In the genomic region with DNA sequence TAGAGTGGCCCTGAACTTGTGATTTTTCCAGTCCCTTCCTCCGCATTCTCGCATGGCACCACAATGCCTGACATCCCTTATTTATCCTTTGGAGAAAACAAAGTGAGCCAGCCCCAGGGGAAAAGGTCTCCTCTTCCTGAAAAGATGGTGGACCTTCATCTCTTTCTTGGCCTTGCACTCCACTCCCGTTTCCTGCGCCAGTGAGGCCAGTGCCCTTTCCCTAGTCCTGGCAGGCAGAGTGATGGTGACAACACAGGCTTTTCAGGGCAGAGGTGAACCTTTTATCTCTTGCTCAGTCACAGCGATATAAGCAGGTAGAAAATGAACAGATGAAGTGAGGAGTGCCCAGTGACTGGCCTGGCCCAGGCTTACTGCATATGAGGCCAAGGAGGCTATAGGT, we compare ENCODE assay signal across 8 mouse cellular contexts. TPM values are rescaled to one million over a fixed set of nuclear protein-coding genes. Genes with fewer than 3 reads are reported as not detected.
DNase-seq lines count a peak whose midpoint lies in the region; ATAC-seq and TF ChIP-seq lines count a peak whose summit lies in the region.

No protein-coding gene starts in this region.

- peaks cover 4% of the 10 kb centered on the region for H3K4me1 ChIP-seq in heart, adult 2 months (ENCODE audit: control insufficient read depth, insufficient read depth, low read length)
- peaks cover 8% of the 10 kb centered on the region for H3K4me1 ChIP-seq in cortical plate, adult 2 months (ENCODE audit: control insufficient read depth, insufficient read depth, low read length)
- H3K4me1 ChIP-seq in hindbrain, embryonic 15.5 days (replicated peaks), result peaks cover 17% of the 10 kb centered on the region

- no peaks in the 10 kb centered on the region for H3K27me3 ChIP-seq in heart, adult 2 months (ENCODE audit: control insufficient read depth, insufficient read depth, low read length)
- H3K27me3 ChIP-seq in hindbrain, embryonic 15.5 days, result no peaks in the 10 kb centered on the region

- no peaks in the 10 kb centered on the region for H3K79me2 ChIP-seq in heart, adult 2 months (replicated peaks; ENCODE audit: control insufficient read depth, insufficient read depth, low read length)

- peaks cover 2% of the 10 kb centered on the region for H3K36me3 ChIP-seq in heart, adult 2 months (ENCODE audit: control insufficient read depth, insufficient read depth, low read length)
- peaks cover 43% of the 10 kb centered on the region for H3K36me3 ChIP-seq in hindbrain, embryonic 15.5 days

- H3K4me3 ChIP-seq in heart, adult 2 months, result peak overlapping the region; percentile 83
- H3K4me3 ChIP-seq in cortical plate, adult 2 months (ENCODE audit: insufficient read depth, low read length), result peak overlapping the region; percentile 94
- H3K4me3 ChIP-seq in hindbrain, embryonic 15.5 days, result peak overlapping the region; percentile 79

- peak overlapping the region; percentile 84 for H3K4me2 ChIP-seq in hindbrain, embryonic 15.5 days

- no peak for TF ChIP-seq POLR2A in heart, adult 2 months (IDR thresholded peaks at IDR 0.05; ENCODE audit: insufficient read depth, low read depth, low read length)
- TF ChIP-seq POLR2A in cortical plate, adult 2 months (IDR thresholded peaks at IDR 0.05; ENCODE audit: extremely low read depth, insufficient read depth, low read length), result no peak

- intact Hi-C loops in heart, adult 2 months (cut with DNase I), result loop anchor here (2.0 kb wide), 2 partner anchors 19 to 183 kb away; no protein-coding TSS in a partner anchor
- intact Hi-C loops in heart, postnatal 14 days (cut with DNase I), result loop anchor here (5.0 kb wide), 1 partner anchor 80 kb away; no protein-coding TSS in a partner anchor
- intact Hi-C loops in left cerebral cortex, postnatal 25 days (cut with DNase I), result loop anchor here (2.0 to 5.0 kb wide), 2 partner anchors 21 to 80 kb away; partner anchors contain the start of gene Dcaf8

- no peak for TF ChIP-seq EP300 in heart, adult 2 months (IDR thresholded peaks at IDR 0.05; ENCODE audit: insufficient read depth, low read depth, low read length)

- peak overlapping the region; percentile 4; the same call in 1 of the 2 replicates for H3K9ac ChIP-seq in heart, adult 2 months (ENCODE audit: low read depth, low read length)
- peak overlapping the region; percentile 80 for H3K9ac ChIP-seq in hindbrain, embryonic 15.5 days

- DNase-seq in heart, adult 2 months, result peak in 1 of 2 experiments; percentile 29
- DNase-seq in heart, postnatal 14 days, result no peak
- DNase-seq in lung, postnatal 10 days, result peak; percentile 7
- no peak for DNase-seq in retina, postnatal 1 day
- no peak for DNase-seq in embryo, embryonic 9.5 days (ENCODE audit: extremely low spot score)
- DNase-seq in left cerebral cortex, postnatal 25 days (ENCODE audit: low spot score in 2 of 2), result no peak

- TF ChIP-seq CTCF in heart, adult 2 months (IDR thresholded peaks at IDR 0.05), result no peak
- no peak for TF ChIP-seq CTCF in cortical plate, adult 2 months (IDR thresholded peaks at IDR 0.05; ENCODE audit: extremely low read depth, insufficient read depth, low read length)

- no peak overlapping the region; the same call in 1 of the 2 replicates for H3K27ac ChIP-seq in heart, adult 2 months
- no peak overlapping the region for H3K27ac ChIP-seq in cortical plate, adult 2 months (ENCODE audit: insufficient read depth, low read length)
- H3K27ac ChIP-seq in hindbrain, embryonic 15.5 days (replicated peaks), result no peak overlapping the region

- ATAC-seq in hindbrain, embryonic 15.5 days (ENCODE audit: low FRiP score, low read depth), result no peak

- 11% methylated on average over 5 of the region's 5 CpGs for WGBS in heart, adult 2 months
- 52% methylated on average over 5 of the region's 5 CpGs for WGBS in hindbrain, embryonic 15.5 days

- no peaks in the 10 kb centered on the region for H3K9me3 ChIP-seq in hindbrain, embryonic 15.5 days

RNA-seq across cellular contexts. Expression of gene Pex19, which starts 0.9 kb away (rescaled TPM):
- 100 to 1,000 TPM; 107 to 125 TPM for total RNA-seq in heart, adult 2 months (2021)
- 113 and 175 TPM in 2 replicates for polyA plus RNA-seq in heart, adult 2 months (2012; rRNA removed)
- 100 to 1,000 TPM; 122 to 124 TPM for total RNA-seq in heart, postnatal 14 days (2021)
- polyA plus RNA-seq in cortical plate, adult 2 months (2012; rRNA removed), result 85.8 and 87.6 TPM in 2 replicates
- polyA plus RNA-seq in hindbrain, embryonic 15.5 days (2015; fragmentation: Nextera tagmentation; extraction: Ambion mirVana), result 163 TPM in 2 replicates
- total RNA-seq in left cerebral cortex, postnatal 25 days (2021), result 10 to 100 TPM; 95.2 to 97.2 TPM

RNA-seq across cellular contexts. Expression of gene Dcaf8, which starts 20.4 kb away (rescaled TPM):
- total RNA-seq in heart, adult 2 months (2021), result 100 to 1,000 TPM; 100 to 116 TPM
- polyA plus RNA-seq in heart, adult 2 months (2012; rRNA removed), result 62.7 and 93.8 TPM in 2 replicates
- 100 to 1,000 TPM; 117 to 122 TPM for total RNA-seq in heart, postnatal 14 days (2021)
- 99.6 and 106 TPM in 2 replicates for polyA plus RNA-seq in cortical plate, adult 2 months (2012; rRNA removed)
- 84.6 and 85.8 TPM in 2 replicates for polyA plus RNA-seq in hindbrain, embryonic 15.5 days (2015; fragmentation: Nextera tagmentation; extraction: Ambion mirVana)
- 100 to 1,000 TPM; 105 to 108 TPM for total RNA-seq in left cerebral cortex, postnatal 25 days (2021)

RNA-seq across cellular contexts. Expression of gene Ncstn, which starts 44.9 kb away (rescaled TPM):
- total RNA-seq in heart, adult 2 months (2021), result 10 to 100 TPM; 41.5 to 43.2 TPM
- polyA plus RNA-seq in heart, adult 2 months (2012; rRNA removed), result 63.3 and 78.3 TPM in 2 replicates
- total RNA-seq in heart, postnatal 14 days (2021), result 10 to 100 TPM; 54.9 to 59.5 TPM
- polyA plus RNA-seq in cortical plate, adult 2 months (2012; rRNA removed), result 89.5 and 90.6 TPM in 2 replicates
- 109 and 114 TPM in 2 replicates for polyA plus RNA-seq in hindbrain, embryonic 15.5 days (2015; fragmentation: Nextera tagmentation; extraction: Ambion mirVana)
- 10 to 100 TPM; 68.3 to 70.8 TPM for total RNA-seq in left cerebral cortex, postnatal 25 days (2021)

RNA-seq across cellular contexts. Expression of gene Copa, which starts 45.2 kb away (rescaled TPM):
- total RNA-seq in heart, adult 2 months (2021), result 100 to 1,000 TPM in 1 of 2 experiments, 10 to 100 TPM in 1; 98.5 to 111 TPM
- 42.3 and 59.2 TPM in 2 replicates for polyA plus RNA-seq in heart, adult 2 months (2012; rRNA removed)
- total RNA-seq in heart, postnatal 14 days (2021), result 100 to 1,000 TPM; 118 to 124 TPM
- polyA plus RNA-seq in cortical plate, adult 2 months (2012; rRNA removed), result 104 and 105 TPM in 2 replicates
- 183 and 190 TPM in 2 replicates for polyA plus RNA-seq in hindbrain, embryonic 15.5 days (2015; fragmentation: Nextera tagmentation; extraction: Ambion mirVana)
- total RNA-seq in left cerebral cortex, postnatal 25 days (2021), result 100 to 1,000 TPM; 146 to 154 TPM
